Mouse (Mus musculus) C2C12 (cell line): ENCODE results near the gene Caln1.

Experiments used
- CTCF ChIP-seq: IDR thresholded peaks from one replicate; pipeline ENCODE4 v1.5.1; 2011; ENCODE audit not compliant: control insufficient read depth, insufficient read depth, insufficient read length
- MAX ChIP-seq: IDR thresholded peaks from one replicate; pipeline ENCODE4 v1.6.1; 2011; ENCODE audit warnings: mild to moderate bottlenecking, control low read depth
- MYOD1 ChIP-seq: IDR thresholded peaks from one replicate; pipeline ENCODE4 v1.6.1; 2011; ENCODE audit warnings: low read depth; ENCODE audit not compliant: control insufficient read depth, insufficient read length

DNA sequence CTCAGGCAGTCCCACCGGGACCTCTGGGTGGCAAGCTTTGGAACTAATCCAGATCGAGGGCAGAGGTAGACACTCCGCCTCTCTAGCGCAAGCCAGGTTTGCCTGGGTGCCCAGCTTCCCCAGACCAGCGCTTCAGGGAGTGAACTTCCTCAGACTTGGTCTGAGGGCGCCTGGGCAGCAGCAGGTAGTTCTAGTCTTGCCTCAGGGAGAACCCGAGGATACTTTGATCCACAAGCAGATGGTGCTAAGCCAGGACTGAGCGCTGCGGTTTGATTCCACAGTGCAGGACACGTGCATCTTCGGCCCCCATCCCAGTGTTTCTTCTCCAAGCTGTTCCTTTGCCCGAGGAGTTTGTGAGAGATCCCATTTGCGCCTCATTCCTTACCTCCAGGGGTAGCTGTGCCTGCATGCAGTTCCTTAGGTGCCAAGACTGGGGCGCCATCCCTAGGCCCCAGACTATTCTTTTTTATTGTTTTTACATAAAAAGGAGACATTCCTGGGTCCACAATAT is 80.8 kb downstream of the Caln1 start:
- TF ChIP-seq CTCF = no peak
- no peak for TF ChIP-seq MYOD1
- no peak for TF ChIP-seq MAX
